Mouse (Mus musculus): Measurements from ENCODE around the gene Nrp1. TPM values are rescaled to one million over a fixed set of nuclear protein-coding genes. Genes with fewer than 3 reads are reported as not detected.

Nrp1 gene
- polyA plus RNA-seq, 1 experiment: 117 TPM

DNA sequence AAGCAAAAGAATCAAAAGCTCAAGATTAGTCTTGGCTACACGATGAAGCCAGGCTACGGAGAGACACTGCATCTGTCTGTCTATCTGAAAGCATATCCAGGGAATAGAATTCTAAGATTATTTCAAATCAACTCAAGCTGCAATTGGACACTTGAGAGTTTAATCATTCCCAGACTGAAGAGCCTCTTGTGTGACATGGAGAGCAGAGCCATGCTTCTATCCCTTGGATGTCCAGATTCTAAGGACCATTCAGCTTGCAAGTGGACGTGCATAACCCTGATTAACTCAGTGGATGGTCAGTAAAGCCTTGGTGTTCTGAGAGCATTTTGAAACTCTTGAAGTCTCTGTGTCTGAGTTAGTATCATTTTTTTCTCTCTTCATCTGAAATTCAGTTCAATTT is 95.6 kb downstream of the Nrp1 start:
- TF ChIP-seq POLR2A (IDR thresholded peaks at IDR 0.05; ENCODE audit: borderline replicate concordance, low read depth, low read length): no peak
- no peak for TF ChIP-seq CTCF (IDR thresholded peaks at IDR 0.05; ENCODE audit: low read depth, low read length)
- Histone ChIP-seq H3K27ac (ENCODE audit: insufficient read depth, low read depth, low read length) (peak overlapping the region; percentile 91), H3K4me3 (ENCODE audit: insufficient read depth, low read length) (no peak overlapping the region), H3K4me1 (ENCODE audit: control insufficient read depth, insufficient read depth, low read length) (peaks cover 67% of the 10 kb centered on the region)

DNA sequence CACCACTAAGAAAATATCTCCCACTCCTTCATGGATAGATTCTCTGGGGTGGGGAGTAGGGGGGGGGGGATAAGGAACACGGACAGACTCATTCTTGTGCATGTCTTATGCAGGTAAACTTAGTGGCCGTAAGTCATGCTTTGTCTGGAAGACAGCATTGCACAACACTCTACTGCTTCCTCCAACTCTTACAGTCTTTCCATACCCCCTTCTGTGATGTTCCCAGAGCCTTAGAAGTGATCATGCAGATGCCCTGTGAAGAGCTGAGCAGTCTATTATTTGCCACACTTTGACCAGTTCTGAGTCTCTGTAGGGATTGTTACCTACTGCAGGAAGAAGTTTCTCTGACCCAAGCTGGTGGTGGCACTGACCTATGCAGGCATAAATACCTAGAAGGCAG is 98.9 kb downstream of the Nrp1 start:
- no peak overlapping the region for H3K4me3 ChIP-seq (ENCODE audit: insufficient read depth, low read length)
- peak overlapping the region; percentile 80 for H3K27ac ChIP-seq (ENCODE audit: insufficient read depth, low read depth, low read length)
- peaks cover 56% of the 10 kb centered on the region for H3K4me1 ChIP-seq (ENCODE audit: control insufficient read depth, insufficient read depth, low read length)
- TF ChIP-seq CTCF (IDR thresholded peaks at IDR 0.05; ENCODE audit: low read depth, low read length) (no peak), POLR2A (IDR thresholded peaks at IDR 0.05; ENCODE audit: borderline replicate concordance, low read depth, low read length) (no peak)

GRCm38 (mm10) chr8:128459704-128460103 is 101.3 kb downstream of the Nrp1 start:
- no peak overlapping the region for H3K27ac ChIP-seq (ENCODE audit: insufficient read depth, low read depth, low read length)
- TF ChIP-seq CTCF (IDR thresholded peaks at IDR 0.05; ENCODE audit: low read depth, low read length): no peak
- TF ChIP-seq POLR2A (IDR thresholded peaks at IDR 0.05; ENCODE audit: borderline replicate concordance, low read depth, low read length): no peak
- H3K4me1 ChIP-seq (ENCODE audit: control insufficient read depth, insufficient read depth, low read length): peaks cover 41% of the 10 kb centered on the region
- H3K4me3 ChIP-seq (ENCODE audit: insufficient read depth, low read length): no peak overlapping the region

- H3K27ac ChIP-seq (ENCODE audit: insufficient read depth, low read depth, low read length): no peak overlapping the region
- H3K4me1 ChIP-seq (ENCODE audit: control insufficient read depth, insufficient read depth, low read length): peaks cover 26% of the 10 kb centered on the region
- H3K4me3 ChIP-seq (ENCODE audit: insufficient read depth, low read length): no peak overlapping the region
- TF ChIP-seq POLR2A (IDR thresholded peaks at IDR 0.05; ENCODE audit: borderline replicate concordance, low read depth, low read length): no peak
- no peak for TF ChIP-seq CTCF (IDR thresholded peaks at IDR 0.05; ENCODE audit: low read depth, low read length)
Measured at GRCm38 (mm10) chr8:128461716-128462115, 103.3 kb downstream of the Nrp1 start.

DNA sequence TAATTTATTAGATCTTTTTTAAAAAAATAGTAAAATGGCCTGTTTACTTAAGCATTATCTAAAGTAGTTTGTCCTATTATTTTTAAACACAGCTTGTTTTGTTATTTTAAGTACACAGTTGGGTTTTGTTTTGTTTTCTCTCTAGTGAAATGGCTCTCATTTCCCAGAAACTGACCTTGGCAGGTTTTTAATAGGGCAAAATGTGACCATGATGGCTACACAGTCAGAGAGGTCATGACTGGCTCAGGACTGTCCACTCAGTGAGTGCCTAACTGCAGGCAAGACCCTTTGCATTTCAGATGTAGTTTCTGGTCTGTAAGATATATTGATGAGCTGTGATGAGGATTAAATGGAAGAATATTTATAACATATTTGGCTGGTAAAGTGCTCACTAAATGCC is 104.8 kb downstream of the Nrp1 start:
- no peak overlapping the region for H3K4me3 ChIP-seq (ENCODE audit: insufficient read depth, low read length)
- no peak overlapping the region for H3K27ac ChIP-seq (ENCODE audit: insufficient read depth, low read depth, low read length)
- TF ChIP-seq POLR2A (IDR thresholded peaks at IDR 0.05; ENCODE audit: borderline replicate concordance, low read depth, low read length) (no peak), CTCF (IDR thresholded peaks at IDR 0.05; ENCODE audit: low read depth, low read length) (no peak)
- H3K4me1 ChIP-seq (ENCODE audit: control insufficient read depth, insufficient read depth, low read length): peaks cover 13% of the 10 kb centered on the region

- Histone ChIP-seq H3K4me3 (ENCODE audit: insufficient read depth, low read length) (no peak overlapping the region), H3K4me1 (ENCODE audit: control insufficient read depth, insufficient read depth, low read length) (peaks cover 6% of the 10 kb centered on the region), H3K27ac (ENCODE audit: insufficient read depth, low read depth, low read length) (no peak overlapping the region)
- TF ChIP-seq CTCF (IDR thresholded peaks at IDR 0.05; ENCODE audit: low read depth, low read length) (no peak), POLR2A (IDR thresholded peaks at IDR 0.05; ENCODE audit: borderline replicate concordance, low read depth, low read length) (no peak)
Measured at GRCm38 (mm10) chr8:128464056-128464623, 105.7 kb downstream of the Nrp1 start.

DNA sequence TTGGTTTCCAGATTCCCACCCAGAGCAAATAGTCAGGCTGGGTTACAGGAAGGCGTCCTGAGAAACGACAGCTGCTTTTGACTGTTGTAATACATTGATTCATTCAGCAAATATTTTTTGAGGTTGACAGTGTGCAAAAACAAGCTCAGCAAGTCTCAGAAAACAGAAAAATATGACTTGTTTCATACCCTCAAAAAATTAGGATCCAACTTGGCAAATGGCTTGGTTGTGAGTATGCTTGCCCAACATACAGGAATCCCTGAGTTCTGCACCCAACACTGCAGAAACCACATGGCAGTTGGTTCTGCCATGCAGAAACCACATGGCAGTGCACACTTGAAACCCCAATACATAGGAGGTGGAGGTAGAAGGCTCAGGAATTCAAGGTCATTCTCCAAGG is 107.1 kb downstream of the Nrp1 start:
- H3K27ac ChIP-seq (ENCODE audit: insufficient read depth, low read depth, low read length): no peak overlapping the region
- no peak overlapping the region for H3K4me3 ChIP-seq (ENCODE audit: insufficient read depth, low read length)
- no peak for TF ChIP-seq POLR2A (IDR thresholded peaks at IDR 0.05; ENCODE audit: borderline replicate concordance, low read depth, low read length)
- TF ChIP-seq CTCF (IDR thresholded peaks at IDR 0.05; ENCODE audit: low read depth, low read length): no peak
- H3K4me1 ChIP-seq (ENCODE audit: control insufficient read depth, insufficient read depth, low read length): peaks cover 3% of the 10 kb centered on the region; the same call in 1 of the 2 replicates

DNA sequence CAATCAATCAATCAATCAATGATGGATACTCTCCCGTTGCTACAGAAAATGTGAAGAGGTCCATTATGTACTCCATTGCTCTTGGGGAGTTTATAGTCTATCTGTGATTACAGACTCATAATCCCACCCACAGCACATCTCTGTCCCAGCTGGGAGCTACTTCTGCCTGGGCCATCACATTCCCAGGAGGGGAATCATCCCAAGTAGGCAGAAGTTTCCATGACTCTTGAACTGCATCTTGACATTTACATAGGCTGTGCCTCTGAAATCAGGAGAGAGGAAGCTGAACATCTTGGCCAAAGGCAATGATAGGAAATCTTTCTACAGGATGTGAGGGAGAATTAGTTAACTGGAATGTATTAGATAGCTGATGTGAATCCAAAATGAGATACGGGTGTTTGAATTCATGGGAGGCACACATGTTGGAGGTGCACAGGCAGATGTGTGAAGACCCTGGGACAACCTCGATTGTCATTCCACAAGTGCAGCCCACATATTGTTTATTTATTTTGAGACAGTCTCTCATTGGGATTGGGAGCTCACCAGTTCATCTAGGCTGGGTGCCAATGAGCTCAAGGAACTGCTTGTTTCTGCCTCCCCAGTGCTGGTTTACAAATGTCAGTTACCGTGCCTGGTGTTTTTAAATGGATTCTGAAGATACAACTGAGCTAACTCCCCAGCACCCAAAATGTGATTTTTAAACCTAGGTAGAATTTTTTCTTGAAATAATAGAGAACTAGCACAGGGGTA is 108.5 kb downstream of the Nrp1 start:
- no peak overlapping the region for H3K4me3 ChIP-seq (ENCODE audit: insufficient read depth, low read length)
- H3K4me1 ChIP-seq (ENCODE audit: control insufficient read depth, insufficient read depth, low read length): no peaks in the 10 kb centered on the region; the same call in 1 of the 2 replicates
- H3K27ac ChIP-seq (ENCODE audit: insufficient read depth, low read depth, low read length): no peak overlapping the region
- TF ChIP-seq CTCF (IDR thresholded peaks at IDR 0.05; ENCODE audit: low read depth, low read length) (no peak), POLR2A (IDR thresholded peaks at IDR 0.05; ENCODE audit: borderline replicate concordance, low read depth, low read length) (no peak)

DNA sequence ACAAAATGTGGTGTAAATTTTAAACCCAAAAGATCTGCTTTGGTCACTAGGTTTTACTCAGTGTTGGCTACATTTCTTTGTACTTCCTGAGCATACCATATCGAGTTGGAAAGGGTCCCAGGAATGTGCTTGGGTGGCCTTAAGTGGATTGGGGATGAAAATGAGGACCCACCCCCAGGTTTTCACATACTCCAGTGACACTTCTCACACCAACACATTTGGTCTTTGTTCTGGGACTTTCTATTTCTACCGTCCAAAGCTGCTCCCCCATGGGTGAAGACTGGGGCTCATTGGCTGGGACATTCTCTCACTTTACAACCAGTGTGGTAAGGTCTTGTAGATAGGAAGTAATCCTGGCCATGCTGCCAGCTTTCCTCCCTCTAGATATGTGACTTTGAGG is 111.7 kb downstream of the Nrp1 start:
- Histone ChIP-seq H3K4me3 (ENCODE audit: insufficient read depth, low read length) (no peak overlapping the region), H3K4me1 (ENCODE audit: control insufficient read depth, insufficient read depth, low read length) (no peaks in the 10 kb centered on the region; the same call in 1 of the 2 replicates), H3K27ac (ENCODE audit: insufficient read depth, low read depth, low read length) (no peak overlapping the region)
- TF ChIP-seq POLR2A (IDR thresholded peaks at IDR 0.05; ENCODE audit: borderline replicate concordance, low read depth, low read length): no peak
- no peak for TF ChIP-seq CTCF (IDR thresholded peaks at IDR 0.05; ENCODE audit: low read depth, low read length)

DNA sequence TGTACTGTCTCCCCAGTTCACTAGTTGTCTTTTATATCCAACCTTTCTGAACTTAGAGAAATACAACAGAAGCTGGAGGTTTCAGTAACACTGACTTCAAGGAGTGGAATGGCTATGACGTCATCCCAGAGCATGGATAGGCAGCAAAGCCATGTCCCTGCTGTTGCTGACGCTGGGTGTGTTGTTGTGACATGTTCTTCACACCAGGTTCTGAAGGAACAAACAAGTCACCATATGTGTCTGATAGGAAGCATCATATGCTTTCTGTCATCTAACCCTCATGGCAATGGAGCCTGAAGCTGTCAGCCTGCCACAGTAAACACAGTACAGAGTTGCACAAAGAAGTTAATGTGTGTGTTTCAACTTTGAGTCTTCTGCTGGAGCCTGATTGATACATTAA is 112.8 kb downstream of the Nrp1 start:
- TF ChIP-seq POLR2A (IDR thresholded peaks at IDR 0.05; ENCODE audit: borderline replicate concordance, low read depth, low read length): no peak
- TF ChIP-seq CTCF (IDR thresholded peaks at IDR 0.05; ENCODE audit: low read depth, low read length): no peak

More for the DNA sequence above, 112.8 kb downstream of the Nrp1 start:
- Histone ChIP-seq H3K4me3 (ENCODE audit: insufficient read depth, low read length) (no peak overlapping the region), H3K4me1 (ENCODE audit: control insufficient read depth, insufficient read depth, low read length) (no peaks in the 10 kb centered on the region), H3K27ac (ENCODE audit: insufficient read depth, low read depth, low read length) (no peak overlapping the region)
